Mouse (Mus musculus) heart, adult 18-20 months (tissue): ENCODE measurements around the gene Fam173b. TPM values are rescaled to one million over a fixed set of nuclear protein-coding genes. Genes with fewer than 3 reads are reported as not detected.
"Not testable (repeated sequence)": the region's sequence is repeated elsewhere in the genome, so short reads cannot be mapped to it uniquely, and the experiment has no call there.

Experiments used
- DNase-seq, 2 experiments: peaks; one replicate each; pipeline ENCODE4 v3.0.0; 2021 to 2022; ENCODE audit warnings: mixed read lengths in 1 of 2
- long read RNA-seq, 2 experiments: library from polyadenylated mRNA; stranded (forward); transcript quantifications; one replicate each; pipeline ENCODE4 v2.0.0; 2021
- total RNA-seq, 2 experiments: library from RNA; stranded (reverse); gene quantifications; 2 replicates each; pipeline ENCODE4 v1.2.3; 2021

Gene Fam173b
- total RNA-seq, result 10 to 100 TPM; 20.5 to 22.8 TPM
- long read RNA-seq, experiment 1, transcript Fam173b-201 (5 exons, 1,164 nt), result major isoform, 8 of 15 reads
- long read RNA-seq, experiment 1, partial matches to known transcripts, result 1 of 15 reads
- long read RNA-seq, experiment 1, other reads (novel, unspliced or antisense), result 5 of 15 reads
- long read RNA-seq, experiment 2, full-length matches to known transcripts, result 11 of 13 reads
- long read RNA-seq, experiment 2, partial matches to known transcripts, result 0 of 13 reads
- long read RNA-seq, experiment 2, other reads (novel, unspliced or antisense), result 2 of 13 reads

DNA sequence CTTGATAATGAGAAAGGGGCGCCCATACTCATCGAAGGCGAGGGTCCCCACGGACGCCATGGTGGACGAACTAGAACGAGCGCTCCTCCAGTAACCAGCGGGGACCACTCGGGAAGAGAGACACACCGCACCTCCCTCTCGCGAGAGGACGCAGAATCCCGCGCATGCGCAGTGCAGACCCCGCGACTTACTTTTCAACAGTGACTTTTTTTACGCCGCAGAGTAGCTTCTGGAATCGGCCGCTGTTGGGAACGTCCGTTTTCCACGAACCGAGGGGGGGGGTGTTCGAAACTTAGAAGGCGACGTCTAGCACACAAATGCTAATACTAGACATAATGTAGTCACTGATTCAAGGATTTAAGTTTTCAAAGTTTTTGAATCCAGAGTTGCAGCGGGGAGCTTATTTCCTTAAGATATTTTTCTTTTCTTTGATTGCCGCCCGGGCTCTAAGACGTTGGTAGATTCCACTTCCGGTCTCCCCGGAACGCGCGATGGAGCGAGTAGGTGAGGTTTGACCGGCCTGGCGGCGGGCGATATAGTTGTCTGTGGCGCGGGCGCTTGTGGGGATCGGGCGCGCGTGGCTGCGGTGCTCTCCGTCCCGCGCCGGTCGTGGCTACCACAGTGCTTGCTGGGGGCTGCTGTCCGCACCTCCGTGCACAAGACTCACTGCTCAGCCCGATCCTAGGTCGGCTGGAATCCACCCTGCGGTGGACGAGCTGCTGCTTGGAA, at the start of gene Fam173b, which contains the start of gene Cct5:
Gene Fam173b, plus strand, starts transcription at position 207 of the 729 bp plus-strand sequence.
Gene Cct5, minus strand, starts transcription at position 159 of the 729 bp plus-strand sequence.
- peak; percentile 98 to 100 for DNase-seq

DNA sequence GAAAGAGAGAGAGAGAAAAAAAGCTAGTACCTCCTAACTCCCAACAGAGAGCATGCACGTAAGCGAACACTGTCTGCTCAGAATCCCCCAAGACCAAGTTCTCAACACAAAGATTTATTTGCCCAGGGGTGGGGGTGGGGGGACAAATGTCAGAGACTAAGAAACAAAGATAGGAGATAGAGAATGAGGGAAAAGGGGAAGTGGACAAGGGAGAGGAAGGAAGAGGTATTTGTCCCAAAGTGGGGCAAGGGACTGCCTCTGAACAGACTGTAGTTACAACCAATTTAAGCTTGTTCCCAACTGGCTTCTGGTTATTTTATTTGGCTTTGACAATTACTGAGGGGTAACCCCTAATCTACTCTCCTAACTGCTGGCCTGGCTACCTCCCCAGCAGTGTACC, 46.8 kb upstream of the Fam173b start:
- no peak for DNase-seq

DNA sequence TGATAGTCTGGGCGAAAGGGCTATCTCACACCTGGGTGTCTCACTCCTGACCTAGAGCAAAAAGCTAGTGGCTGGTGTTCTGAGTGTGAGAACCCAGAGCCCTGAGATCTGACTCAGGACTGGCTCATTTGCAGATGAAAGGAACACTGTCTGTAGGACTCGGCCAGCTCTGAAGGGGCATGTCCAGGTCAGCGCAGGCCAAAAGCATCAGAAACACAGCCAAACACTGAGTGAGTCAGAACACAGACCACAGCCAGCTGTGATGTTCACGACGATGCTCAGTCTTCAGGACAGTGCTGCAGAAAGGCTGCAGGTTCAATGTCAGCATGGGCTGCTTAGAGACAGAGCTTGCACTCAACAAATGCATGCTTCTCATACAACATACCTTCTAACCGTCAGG, 40.3 kb upstream of the Fam173b start:
- no peak for DNase-seq

DNA sequence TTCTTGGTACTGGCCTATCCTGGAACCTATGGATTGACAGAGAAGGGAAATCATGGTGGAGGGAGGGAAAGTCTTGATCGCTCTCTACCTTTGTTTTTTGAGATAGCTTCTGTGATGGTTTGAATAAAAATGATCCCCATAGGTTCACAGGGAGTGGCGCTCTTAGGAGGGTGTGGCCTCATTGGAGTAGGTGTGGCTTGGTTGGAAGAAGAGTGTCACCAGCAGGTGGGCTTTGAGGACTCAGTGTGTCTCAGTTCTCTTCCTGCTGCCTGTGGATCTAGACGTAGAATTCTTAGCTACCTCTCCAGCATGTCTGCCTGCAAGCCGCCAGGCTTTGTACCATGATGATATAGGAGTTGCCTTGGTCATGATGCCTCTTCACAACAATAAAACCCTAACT, 39.7 kb upstream of the Fam173b start:
- DNase-seq, result no peak

DNA sequence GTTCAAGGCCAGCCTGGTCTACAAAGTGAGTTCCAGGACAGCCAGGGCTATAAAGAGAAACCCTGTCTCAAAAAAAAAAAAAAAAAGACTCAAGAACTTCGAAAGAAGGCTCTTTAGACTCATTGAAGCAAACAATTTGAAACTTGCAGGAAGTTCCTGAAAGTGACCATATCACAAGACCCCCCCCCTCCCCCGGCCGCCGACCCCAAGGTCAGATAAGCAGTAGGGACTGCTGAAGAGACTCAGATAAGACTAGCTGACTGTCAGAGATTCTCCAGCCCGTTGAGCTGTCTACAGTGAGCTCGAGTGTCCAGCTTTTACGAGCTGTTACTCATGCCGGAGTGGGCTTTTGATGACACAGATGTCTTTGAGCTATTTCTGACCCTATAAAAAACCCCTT, 38.8 kb upstream of the Fam173b start:
- no peak for DNase-seq

DNA sequence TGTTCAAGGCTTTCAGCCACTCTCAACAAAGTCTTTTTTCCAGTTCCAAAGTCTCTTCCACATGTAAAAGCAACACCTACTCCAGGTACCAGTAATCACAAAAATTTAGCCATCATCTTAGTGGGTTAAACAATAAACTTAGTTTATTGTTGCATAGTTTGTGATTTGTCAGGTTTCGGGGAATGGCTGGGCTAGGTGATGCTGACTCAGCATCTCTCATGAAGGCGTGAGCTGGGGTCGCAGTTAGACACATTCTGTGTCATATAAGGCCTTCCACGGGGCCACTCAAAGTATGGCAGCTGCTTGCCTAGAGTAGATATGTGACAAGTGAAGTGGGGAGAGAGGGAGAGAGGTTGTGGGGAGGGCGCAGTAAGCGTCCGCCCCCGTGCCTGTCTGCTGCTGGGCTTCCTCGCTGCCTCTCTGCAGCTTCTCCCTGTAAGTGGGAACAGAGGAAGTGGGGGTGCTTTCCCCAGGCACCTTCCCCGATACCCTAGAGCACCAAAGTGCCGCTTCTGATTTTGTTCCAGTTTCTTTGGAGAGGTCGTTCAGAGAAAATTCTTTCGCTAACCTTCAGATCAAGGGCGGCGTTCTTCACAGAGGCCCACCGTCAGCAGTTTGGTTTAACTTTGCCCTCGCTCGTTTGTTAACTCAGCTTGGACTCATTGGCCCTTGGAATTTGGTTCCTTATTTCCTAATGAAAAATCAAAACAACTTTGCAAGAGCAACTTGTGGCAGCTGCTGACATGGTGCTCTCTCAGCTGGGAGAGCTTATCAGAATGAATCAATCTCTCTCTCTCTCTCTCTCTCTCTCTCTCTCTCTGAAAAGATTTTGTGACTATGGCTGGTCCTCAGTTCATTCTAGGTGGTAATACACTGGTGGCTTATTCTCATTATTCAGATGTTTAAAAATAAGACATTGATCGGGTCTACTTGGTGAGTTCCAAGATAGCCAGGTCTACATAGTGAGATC, 37.8 kb upstream of the Fam173b start:
- no peak for DNase-seq

DNA sequence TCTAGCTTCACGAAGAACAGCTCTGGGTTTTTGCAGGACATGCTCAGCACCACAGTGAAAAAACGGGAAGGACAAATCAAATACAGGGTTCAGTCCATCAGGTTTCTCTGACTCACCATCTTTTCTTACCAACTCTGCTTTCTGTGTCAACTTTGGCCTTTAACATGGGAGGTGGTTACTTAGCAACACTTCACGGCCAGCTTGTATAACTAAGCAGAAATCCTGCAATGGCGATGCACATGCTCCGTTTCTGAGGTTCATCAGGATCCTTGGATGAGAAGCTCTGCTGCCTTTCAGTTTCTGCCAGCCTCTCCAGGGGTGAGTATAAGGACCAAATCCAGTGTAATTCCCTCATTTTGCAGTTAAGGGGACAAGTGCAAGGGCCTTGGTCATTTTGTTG, 36.5 kb upstream of the Fam173b start, which contains the start of gene Cmbl:
Gene Cmbl, plus strand, starts transcription at position 206 of the 400 bp plus-strand sequence.
- DNase-seq, result no peak

DNA sequence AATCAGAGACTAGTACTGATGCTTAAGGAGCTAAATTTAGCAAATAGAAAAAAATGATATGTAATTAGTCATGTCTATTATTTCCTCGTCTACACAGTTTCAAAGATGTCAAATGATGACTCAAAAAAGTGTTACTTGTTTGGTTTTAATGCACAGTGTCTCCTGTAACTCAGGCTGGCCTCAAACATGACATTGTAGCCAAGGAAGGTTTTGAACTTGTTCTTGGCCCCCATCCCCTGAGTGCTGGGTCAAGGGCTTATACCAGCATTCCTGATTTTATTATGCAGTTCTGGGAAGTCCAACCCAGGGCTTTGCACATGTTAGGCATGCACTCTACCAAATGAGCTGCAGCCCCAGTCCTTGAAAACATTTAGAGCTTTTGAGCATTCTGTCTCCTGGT, 35.9 kb upstream of the Fam173b start:
- no peak for DNase-seq

DNA sequence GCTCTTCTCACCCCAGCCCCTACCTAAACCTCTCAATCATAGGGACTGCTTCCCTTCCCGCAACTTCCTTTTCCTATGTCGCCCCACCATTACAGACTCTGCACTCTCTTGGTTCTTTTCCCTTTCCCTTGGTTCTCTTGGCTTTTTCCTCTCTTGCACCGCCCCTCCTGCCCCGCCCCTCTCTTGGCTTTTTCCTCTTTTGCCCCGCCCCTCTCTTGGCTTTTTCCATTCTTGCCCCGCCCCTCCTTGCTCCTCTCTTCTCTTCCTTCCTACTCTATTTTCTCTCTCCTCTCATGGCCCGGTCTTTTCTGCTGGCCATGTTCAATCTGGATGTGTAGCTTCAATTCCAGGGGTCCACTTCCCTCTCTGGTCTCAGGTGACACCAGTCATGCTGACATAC, 34.2 kb upstream of the Fam173b start:
- no peak for DNase-seq

DNA sequence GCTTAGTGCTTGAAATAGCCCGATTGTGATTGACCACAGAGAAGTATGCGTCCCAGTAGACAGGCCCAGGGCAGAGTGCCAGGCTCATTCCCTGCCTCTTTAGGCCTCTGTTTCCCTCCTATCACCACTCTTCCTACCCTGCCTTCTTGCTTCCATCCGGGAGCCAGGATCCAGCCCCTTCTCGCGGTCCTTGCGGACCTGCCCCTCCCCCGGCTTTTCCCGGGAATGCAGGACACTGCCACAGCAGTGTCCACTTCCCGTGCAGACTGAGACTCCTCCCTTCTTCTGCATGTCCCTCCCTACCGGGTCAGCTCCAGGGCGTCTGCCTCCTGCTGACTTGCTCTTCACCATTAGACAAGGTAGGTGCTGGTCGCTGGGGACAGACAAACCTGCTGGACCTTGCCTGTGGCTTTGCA, 33.1 kb upstream of the Fam173b start:
- peak; percentile 64 to 69 for DNase-seq

DNA sequence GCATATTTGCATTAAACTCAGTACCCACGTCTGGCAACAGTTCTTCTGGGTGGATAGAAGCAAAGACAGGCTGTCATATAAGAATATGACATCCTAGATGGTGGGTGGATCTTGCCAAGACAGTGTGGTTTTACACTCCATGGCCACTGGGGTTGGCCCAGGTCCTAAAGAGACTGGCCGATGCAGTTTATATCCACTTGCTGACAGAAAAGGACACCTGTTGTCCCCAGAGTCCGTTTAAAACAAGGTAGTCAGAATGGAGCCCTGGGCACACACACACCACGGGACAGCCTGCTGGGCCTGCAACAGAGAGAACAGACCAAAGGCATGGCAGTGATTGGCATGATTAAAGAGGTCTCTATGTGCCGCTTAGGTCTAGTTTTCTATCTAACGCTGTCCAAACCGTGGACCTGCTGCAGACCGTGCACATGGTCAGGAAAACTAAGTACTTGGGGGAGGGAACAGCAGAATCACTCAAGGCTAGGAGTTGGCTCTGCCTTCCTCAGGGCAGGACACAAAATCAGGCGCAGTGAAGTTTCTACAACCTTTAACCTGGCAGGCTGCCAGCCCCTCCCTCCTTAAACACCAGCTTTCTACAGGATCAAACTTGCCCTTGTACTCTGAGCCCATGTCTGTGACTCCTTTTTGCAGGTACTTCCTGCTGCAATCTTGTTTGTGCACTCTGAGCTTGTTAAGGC, 32.2 kb upstream of the Fam173b start:
- DNase-seq, result peak in 1 of 2 experiments; percentile 18

DNA sequence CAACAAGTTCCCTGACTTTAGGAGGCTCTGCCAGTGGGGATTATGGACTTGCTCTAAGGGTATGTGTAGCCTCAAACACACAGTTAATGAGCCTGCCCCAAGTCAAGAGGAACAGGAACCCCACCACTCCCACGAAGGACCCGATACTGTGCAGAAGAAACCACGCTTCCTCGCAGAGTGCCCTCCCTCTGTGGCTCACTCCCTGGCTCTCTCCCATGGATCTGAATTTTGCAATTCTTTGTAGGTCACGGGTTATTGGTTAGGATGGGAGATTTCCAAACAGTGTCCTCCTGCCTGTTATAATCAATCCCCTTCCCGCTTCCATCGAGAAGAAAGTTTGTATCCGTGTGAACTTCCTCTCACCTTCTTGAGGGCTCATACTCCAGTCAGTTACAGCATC, 30.7 kb upstream of the Fam173b start:
- DNase-seq, result peak in 1 of 2 experiments; percentile 24

DNA sequence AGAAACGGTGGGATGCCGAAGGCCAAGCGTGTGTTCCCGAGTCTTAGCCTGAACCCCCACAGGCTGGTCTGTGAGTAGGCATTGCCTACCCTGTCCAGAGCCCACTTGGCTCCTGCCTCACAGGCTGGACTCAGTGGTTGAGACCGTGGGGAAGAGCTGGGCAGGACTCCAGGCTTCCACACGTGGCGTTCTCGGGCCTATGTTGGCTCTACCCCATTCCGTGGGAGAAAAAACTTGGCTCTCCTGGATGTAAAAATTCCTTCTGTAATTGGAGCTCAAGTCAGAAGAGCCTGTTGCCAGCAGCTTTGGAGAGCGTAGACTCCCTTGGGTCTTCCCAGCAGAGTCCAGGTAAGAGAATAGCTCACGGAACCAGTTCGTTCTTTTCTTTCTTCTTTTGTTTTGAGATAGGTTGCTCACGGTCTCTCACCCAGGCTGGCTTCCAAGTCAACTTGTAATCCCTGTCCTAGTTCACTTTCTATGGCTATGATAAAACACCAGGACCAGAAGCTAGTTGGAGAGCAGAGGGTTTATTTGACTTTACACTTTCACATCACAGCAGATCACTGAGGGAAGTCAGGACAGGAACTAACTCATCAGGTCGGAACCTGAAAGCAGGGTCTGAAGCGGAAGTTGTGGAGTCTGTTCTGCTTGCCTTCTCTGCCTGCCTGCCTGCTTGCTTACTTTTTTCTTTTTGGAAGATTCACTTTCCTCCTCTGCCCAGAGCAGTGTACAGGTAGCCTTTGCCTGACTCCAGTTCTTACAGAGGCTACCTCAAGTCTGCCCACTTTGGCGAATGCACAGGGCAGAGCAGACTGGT, 29.5 kb upstream of the Fam173b start:
- DNase-seq, result peak; percentile 45 to 58

DNA sequence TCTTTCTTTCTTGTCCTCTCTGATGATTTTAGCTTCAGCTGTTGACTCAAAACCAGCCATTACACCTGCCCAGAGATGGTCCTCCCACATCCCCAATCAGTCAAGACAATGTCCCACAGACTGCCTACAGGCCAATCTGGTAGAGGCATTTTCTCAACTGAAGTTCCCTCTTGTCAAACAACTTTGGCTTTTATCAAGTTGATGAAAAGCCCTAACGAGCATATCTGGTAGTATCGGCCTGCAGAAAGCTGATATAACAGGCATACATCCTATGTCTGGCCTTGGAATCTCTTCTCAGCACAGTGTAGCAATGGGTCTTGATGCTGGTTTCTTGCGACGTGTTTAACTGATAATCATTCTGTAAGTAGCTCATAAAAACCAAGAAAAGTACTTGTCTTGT, 28.4 kb upstream of the Fam173b start:
- no peak for DNase-seq

DNA sequence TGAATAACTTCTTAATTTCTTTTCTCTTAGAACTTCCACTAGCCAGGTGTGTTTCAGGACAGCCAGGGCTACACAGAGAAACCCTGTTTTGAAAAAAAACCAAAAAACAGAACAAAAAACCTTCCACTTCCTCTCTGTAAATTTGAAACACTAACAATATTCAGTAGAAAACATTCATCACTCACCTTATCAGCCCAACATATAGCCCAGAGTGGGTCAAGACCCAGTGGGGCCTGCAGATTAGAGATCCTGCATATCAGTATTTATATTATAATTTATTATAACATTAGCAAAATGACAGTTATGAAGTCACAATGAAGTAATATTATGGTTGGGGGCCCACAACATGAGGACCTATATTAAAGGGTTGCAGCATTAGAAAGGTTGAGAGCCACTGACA, 28.0 kb upstream of the Fam173b start:
- DNase-seq, result no peak

DNA sequence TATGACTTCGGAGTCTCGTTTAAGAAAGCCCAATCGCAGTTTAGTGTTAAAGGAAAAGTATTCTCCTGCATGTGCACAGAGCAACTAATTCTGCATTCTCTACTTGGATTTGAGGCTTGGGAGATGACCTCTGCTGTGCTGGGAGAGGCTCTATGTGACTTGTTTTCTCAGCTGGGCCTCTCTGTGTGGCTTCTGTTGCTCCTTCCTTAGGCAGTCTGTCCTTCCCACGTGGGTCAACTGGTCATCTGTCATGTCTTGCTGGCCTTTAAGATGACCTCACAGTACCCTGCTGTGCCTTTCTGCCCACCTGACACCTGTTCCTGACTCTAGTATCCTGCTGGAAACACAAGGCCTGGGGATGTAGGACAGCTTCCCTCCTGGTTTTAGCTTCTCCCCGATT, 25.6 kb upstream of the Fam173b start:
- DNase-seq, result no peak

DNA sequence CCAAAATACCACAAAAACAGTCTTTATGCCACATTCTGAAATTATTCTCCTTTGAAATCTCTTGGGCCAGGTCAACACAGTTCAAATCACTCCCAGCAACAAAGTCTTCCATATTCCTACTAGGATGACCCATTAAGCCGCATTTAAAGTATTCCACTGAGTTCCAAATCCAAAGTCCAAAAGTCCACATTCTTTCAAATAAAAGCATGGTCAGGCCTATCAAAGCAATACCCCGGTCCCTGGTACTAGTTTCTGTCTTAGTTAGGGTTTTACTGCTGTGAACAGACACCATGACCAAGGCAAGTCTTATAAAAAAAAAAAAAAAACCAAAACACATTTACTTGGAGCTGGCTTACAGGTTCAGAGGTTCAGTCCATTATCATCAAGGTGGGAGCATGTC, 20.6 kb upstream of the Fam173b start:
- DNase-seq, result not testable (repeated sequence)

DNA sequence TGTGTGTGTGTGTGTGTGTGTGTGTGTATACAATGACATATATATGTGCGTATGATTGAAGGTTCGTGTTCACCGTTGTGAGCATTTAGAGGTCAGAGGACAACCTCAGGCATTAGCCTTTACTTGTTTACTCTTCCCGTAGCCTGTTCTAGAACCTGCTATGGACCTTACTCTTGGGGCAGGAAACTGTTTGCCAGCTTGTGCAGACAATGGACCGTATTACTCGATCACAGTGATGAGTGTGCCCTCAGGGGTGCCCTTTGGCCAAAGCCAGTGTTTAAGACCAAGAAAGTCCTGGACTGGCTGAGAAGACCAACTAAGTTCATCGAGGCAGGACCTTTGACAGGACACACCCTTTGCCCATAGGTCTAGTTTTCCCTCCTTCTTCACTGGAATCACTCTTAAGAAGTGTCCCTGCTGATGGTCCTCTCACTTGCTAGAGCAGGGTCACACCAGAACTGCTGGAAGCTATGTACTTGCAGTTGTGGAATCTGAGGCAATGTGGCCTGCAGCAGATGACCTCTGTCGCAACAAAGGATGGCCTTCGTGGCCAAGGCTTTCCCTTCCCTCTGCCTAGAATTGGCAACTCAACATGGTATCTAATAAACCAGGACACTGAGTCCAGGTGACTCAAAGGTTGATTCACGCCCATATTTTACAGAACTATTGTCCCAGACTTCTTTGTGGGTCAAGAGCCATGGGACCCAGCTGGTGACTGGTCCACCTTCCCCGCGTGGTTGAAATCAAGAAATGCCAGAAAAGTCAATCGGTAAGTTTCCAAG, 18.2 kb upstream of the Fam173b start:
- DNase-seq, result no peak

DNA sequence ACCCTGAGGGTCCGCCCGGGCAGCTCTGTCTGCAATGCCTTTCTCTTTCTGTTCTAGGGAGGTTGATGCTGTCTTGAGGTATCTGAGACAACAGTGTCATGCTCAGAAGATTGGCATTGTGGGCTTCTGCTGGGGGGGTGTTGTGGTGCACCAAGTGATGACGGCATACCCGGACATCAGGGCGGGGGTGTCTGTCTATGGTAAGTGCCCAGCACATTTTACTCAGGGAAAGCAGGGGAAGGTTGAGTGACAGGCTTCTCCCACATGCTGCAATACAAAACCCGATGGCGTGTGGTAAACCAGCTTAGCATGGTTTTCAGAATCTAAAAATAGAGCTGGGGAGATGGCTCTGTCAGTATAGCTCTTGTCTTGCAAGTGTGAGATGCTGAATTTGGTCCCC, 16.4 kb upstream of the Fam173b start:
- no peak for DNase-seq

DNA sequence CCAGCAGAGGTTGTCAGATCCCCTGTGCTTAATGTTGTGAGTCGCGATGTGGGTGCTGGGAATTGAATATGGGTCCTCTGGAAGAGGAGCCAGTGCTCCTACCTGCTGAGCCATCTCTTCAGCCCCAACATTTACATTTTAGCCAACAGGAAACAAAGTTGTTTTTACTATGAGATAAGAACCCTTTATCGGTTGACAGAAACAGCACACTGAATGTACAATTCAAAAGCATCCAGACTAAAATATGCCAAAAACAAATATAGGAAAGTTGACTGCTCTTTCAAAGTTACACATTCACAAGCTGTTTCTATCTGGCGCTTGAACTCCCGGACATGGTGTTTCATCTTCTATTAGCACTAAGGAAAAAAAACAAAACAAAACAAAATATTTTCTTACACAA, 15.6 kb upstream of the Fam173b start:
- DNase-seq, result no peak
